In the genomic region with DNA sequence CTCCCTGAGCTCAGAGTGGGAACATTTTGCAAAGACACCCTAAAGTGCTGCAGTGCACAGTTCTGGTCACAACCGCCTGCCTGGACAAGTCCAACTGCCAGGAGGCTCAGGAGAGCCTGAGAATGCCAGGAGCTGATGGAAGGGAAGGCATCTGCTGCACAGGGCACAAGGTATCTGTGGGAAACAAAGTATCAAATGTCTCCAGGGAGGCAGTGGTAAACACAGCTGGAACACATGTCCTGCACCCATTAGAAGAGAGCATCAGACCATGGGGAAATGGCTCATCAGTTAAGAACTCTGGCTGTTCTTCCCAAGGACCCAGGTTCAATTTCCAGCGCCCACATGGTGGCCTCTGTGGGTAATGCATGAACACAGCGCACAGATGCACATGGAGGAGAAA, we compare ENCODE assay signal across 24 mouse cellular contexts. TPM values are rescaled to one million over a fixed set of nuclear protein-coding genes. Genes with fewer than 3 reads are reported as not detected.
DNase-seq lines count a peak whose midpoint lies in the region; ATAC-seq and TF ChIP-seq lines count a peak whose summit lies in the region.
"Had no signal": no experiment of that assay in that cellular context is flagged by ENCODE, and none has a peak within 500 bp of the region (broad histone marks: within the 10 kb centered on the region; RNA-seq: fewer than 3 reads in every experiment).

No protein-coding gene starts in this region.

- no peak for DNase-seq in hindbrain, embryonic 11.5 days (ENCODE audit: low spot score)
- DNase-seq in hindbrain, embryonic 10.5 days (ENCODE audit: low spot score): no peak
- no peak for DNase-seq in kidney, postnatal 4 days
- peak; percentile 60 for DNase-seq in midbrain, embryonic 11.5 days (ENCODE audit: low spot score, missing footprints)
- DNase-seq in layer of hippocampus, adult 2 months (ENCODE audit: low spot score in 2 of 2): no peak
- DNase-seq: adrenal gland, adult 2 months; adrenal gland, postnatal 14 days; B cell, adult 2 months; cerebellum, adult 11 months; cerebellum, adult 2 months; cerebellum, adult 9-11 months; cerebellum, postnatal 25 days; forebrain, postnatal 0 days; gastrocnemius, adult 2 months; gastrocnemius, postnatal 14 days; heart, adult 11 months had no signal

- H3K9me3 ChIP-seq in hindbrain, embryonic 11.5 days (ENCODE audit: control insufficient read depth, low read length): no peaks in the 10 kb centered on the region
- no peaks in the 10 kb centered on the region for H3K9me3 ChIP-seq in hindbrain, embryonic 10.5 days
- no peaks in the 10 kb centered on the region for H3K9me3 ChIP-seq in kidney, embryonic 15.5 days (replicated peaks)
- H3K9me3 ChIP-seq in midbrain, embryonic 11.5 days (ENCODE audit: control insufficient read depth, low read length): no peaks in the 10 kb centered on the region
- no peaks in the 10 kb centered on the region for H3K9me3 ChIP-seq in midbrain, embryonic 16.5 days (replicated peaks; ENCODE audit: control insufficient read depth, low read length, poor library complexity, severe bottlenecking)
- H3K9me3 ChIP-seq: embryonic facial prominence, embryonic 12.5 days; embryonic facial prominence, embryonic 15.5 days; G1E; hindbrain, embryonic 15.5 days had no signal

- no peaks in the 10 kb centered on the region for H3K27me3 ChIP-seq in hindbrain, embryonic 11.5 days (ENCODE audit: control insufficient read depth, insufficient read depth, low read length)
- H3K27me3 ChIP-seq in hindbrain, embryonic 10.5 days (ENCODE audit: insufficient read depth, poor library complexity, severe bottlenecking): peaks cover 15% of the 10 kb centered on the region; the same call in 1 of the 2 replicates
- 0 out of 2 replicates have a peak, but pooled peaks cover 2% of the 10 kb centered on the region for H3K27me3 ChIP-seq in kidney, embryonic 15.5 days
- H3K27me3 ChIP-seq in midbrain, embryonic 11.5 days (ENCODE audit: control insufficient read depth, insufficient read depth, low read length): no peaks in the 10 kb centered on the region
- H3K27me3 ChIP-seq in midbrain, embryonic 16.5 days (ENCODE audit: control insufficient read depth, insufficient read depth, low read depth, low read length): no peaks in the 10 kb centered on the region
- H3K27me3 ChIP-seq: embryonic facial prominence, embryonic 12.5 days; embryonic facial prominence, embryonic 15.5 days; hindbrain, embryonic 15.5 days had no signal

- WGBS in hindbrain, embryonic 11.5 days: 80% methylated on average over 3 of the region's 3 CpGs
- WGBS in hindbrain, embryonic 10.5 days: 80% methylated on average over 3 of the region's 3 CpGs
- WGBS in kidney, embryonic 15.5 days: 61% methylated on average over 3 of the region's 3 CpGs
- 81% methylated on average over 3 of the region's 3 CpGs for WGBS in midbrain, embryonic 11.5 days
- WGBS in midbrain, embryonic 16.5 days: 85% methylated on average over 3 of the region's 3 CpGs

- H3K36me3 ChIP-seq in hindbrain, embryonic 11.5 days (ENCODE audit: control insufficient read depth, insufficient read depth, low read length): no peaks in the 10 kb centered on the region
- H3K36me3 ChIP-seq in hindbrain, embryonic 10.5 days: no peaks in the 10 kb centered on the region
- H3K36me3 ChIP-seq in kidney, embryonic 15.5 days: no peaks in the 10 kb centered on the region
- H3K36me3 ChIP-seq in midbrain, embryonic 11.5 days (ENCODE audit: control insufficient read depth, insufficient read depth, low read length): no peaks in the 10 kb centered on the region
- no peaks in the 10 kb centered on the region for H3K36me3 ChIP-seq in midbrain, embryonic 16.5 days (ENCODE audit: control insufficient read depth, insufficient read depth, low read length)
- H3K36me3 ChIP-seq: embryonic facial prominence, embryonic 12.5 days; embryonic facial prominence, embryonic 15.5 days; G1E; hindbrain, embryonic 15.5 days had no signal

- no peak for TF ChIP-seq CTCF in layer of hippocampus, adult 2 months (conservative IDR thresholded peaks at IDR 0.05)

- H3K4me3 ChIP-seq in hindbrain, embryonic 11.5 days (ENCODE audit: low read depth, low read length): no peak overlapping the region
- H3K4me3 ChIP-seq in hindbrain, embryonic 10.5 days: no peak overlapping the region
- no peak overlapping the region for H3K4me3 ChIP-seq in kidney, embryonic 15.5 days (replicated peaks)
- H3K4me3 ChIP-seq in midbrain, embryonic 11.5 days (ENCODE audit: low read depth, low read length): no peak overlapping the region
- H3K4me3 ChIP-seq in midbrain, embryonic 16.5 days (ENCODE audit: low read depth, low read length): no peak overlapping the region
- no peak overlapping the region for H3K4me3 ChIP-seq in layer of hippocampus, adult 2 months
- H3K4me3 ChIP-seq: embryonic facial prominence, embryonic 12.5 days; embryonic facial prominence, embryonic 15.5 days; gastrocnemius, adult 2 months; hindbrain, embryonic 15.5 days had no signal

- peaks cover 16% of the 10 kb centered on the region for H3K4me1 ChIP-seq in hindbrain, embryonic 11.5 days (replicated peaks; ENCODE audit: control insufficient read depth, insufficient read depth, low read length)
- peaks cover 46% of the 10 kb centered on the region for H3K4me1 ChIP-seq in hindbrain, embryonic 10.5 days (replicated peaks)
- H3K4me1 ChIP-seq in kidney, embryonic 15.5 days: peaks cover 52% of the 10 kb centered on the region
- H3K4me1 ChIP-seq in midbrain, embryonic 11.5 days (ENCODE audit: control insufficient read depth, insufficient read depth, low read length): peaks cover 27% of the 10 kb centered on the region
- H3K4me1 ChIP-seq in midbrain, embryonic 16.5 days (ENCODE audit: control insufficient read depth, insufficient read depth, low read length): peaks cover 10% of the 10 kb centered on the region

- ATAC-seq in hindbrain, embryonic 11.5 days (ENCODE audit: low FRiP score): no peak
- ATAC-seq in kidney, embryonic 15.5 days (replicated peaks; ENCODE audit: low FRiP score): peak; percentile 45; the same call in 1 of the 2 replicates
- no peak for ATAC-seq in midbrain, embryonic 11.5 days (ENCODE audit: low FRiP score)
- no peak for ATAC-seq in midbrain, embryonic 16.5 days
- ATAC-seq: forebrain, embryonic 14.5 days; forebrain, postnatal 0 days had no signal

- no peak overlapping the region for H3K9ac ChIP-seq in hindbrain, embryonic 11.5 days (ENCODE audit: low read depth, low read length)
- no peak overlapping the region for H3K9ac ChIP-seq in kidney, embryonic 15.5 days
- H3K9ac ChIP-seq in midbrain, embryonic 11.5 days (ENCODE audit: low read length): no peak overlapping the region
- no peak overlapping the region for H3K9ac ChIP-seq in midbrain, embryonic 16.5 days (ENCODE audit: low read depth, low read length)
- H3K9ac ChIP-seq: embryonic facial prominence, embryonic 12.5 days; embryonic facial prominence, embryonic 15.5 days; forebrain, postnatal 0 days; hindbrain, embryonic 15.5 days had no signal

- H3K4me2 ChIP-seq in hindbrain, embryonic 11.5 days (replicated peaks; ENCODE audit: low read depth, low read length): no peak overlapping the region
- no peak overlapping the region for H3K4me2 ChIP-seq in kidney, embryonic 15.5 days
- H3K4me2 ChIP-seq in midbrain, embryonic 11.5 days: no peak overlapping the region
- no peak overlapping the region for H3K4me2 ChIP-seq in midbrain, embryonic 16.5 days (ENCODE audit: low read length)
- H3K4me2 ChIP-seq: embryonic facial prominence, embryonic 12.5 days; embryonic facial prominence, embryonic 15.5 days; heart, embryonic 11.5 days; hindbrain, embryonic 15.5 days had no signal

- 0 out of 2 replicates have a peak overlapping the region, but pooled peaks have one; percentile 24 for H3K27ac ChIP-seq in hindbrain, embryonic 11.5 days (ENCODE audit: low read depth, low read length)
- H3K27ac ChIP-seq in hindbrain, embryonic 10.5 days: no peak overlapping the region
- peak overlapping the region; percentile 37 for H3K27ac ChIP-seq in kidney, embryonic 15.5 days
- no peak overlapping the region for H3K27ac ChIP-seq in midbrain, embryonic 11.5 days (ENCODE audit: low read depth, low read length)
- no peak overlapping the region for H3K27ac ChIP-seq in midbrain, embryonic 16.5 days (ENCODE audit: low read length)
- H3K27ac ChIP-seq in layer of hippocampus, adult 2 months: no peak overlapping the region
- H3K27ac ChIP-seq: embryonic facial prominence, embryonic 12.5 days; embryonic facial prominence, embryonic 15.5 days; gastrocnemius, adult 2 months; hindbrain, embryonic 15.5 days had no signal

RNA-seq across cellular contexts. Expression of a gene that starts 43.6 kb away (rescaled TPM):
- 90.1 and 104 TPM in 2 replicates for polyA plus RNA-seq in hindbrain, embryonic 11.5 days (2014; fragmentation: Nextera tagmentation; extraction: Ambion mirVana)
- 93.4 and 95.9 TPM in 2 replicates for polyA plus RNA-seq in hindbrain, embryonic 10.5 days (2016; fragmentation: Nextera tagmentation; extraction: Ambion mirVana)
- polyA plus RNA-seq in kidney, embryonic 15.5 days (2015; fragmentation: Nextera tagmentation; extraction: Ambion mirVana): 72.7 and 75.3 TPM in 2 replicates
- polyA plus RNA-seq in midbrain, embryonic 11.5 days (2014; fragmentation: Nextera tagmentation; extraction: Ambion mirVana): 98.8 and 109 TPM in 2 replicates
- polyA plus RNA-seq in midbrain, embryonic 16.5 days (2015; fragmentation: Nextera tagmentation; extraction: Ambion mirVana): 62.7 and 63.6 TPM in 2 replicates
- total RNA-seq in layer of hippocampus, adult 2 months (2021): 10 to 100 TPM; 29.2 to 32.8 TPM

Comparison
In these comparisons a context has a peak if more than half of its experiments do, and no peak if none do; other contexts are left out.
1. H3K27ac ChIP-seq: peak in hindbrain, embryonic 11.5 days (single experiment) and kidney, embryonic 15.5 days (single experiment); none in hindbrain, embryonic 10.5 days (single experiment), midbrain, embryonic 11.5 days (single experiment), midbrain, embryonic 16.5 days (single experiment) and layer of hippocampus, adult 2 months (single experiment).